Mouse (Mus musculus) 3134 (cell line): ENCODE data around the gene Baz1b.

Experiments used
- DNase-seq: peaks from one replicate; pipeline ENCODE4 v3.0.0-alpha.2; 2011; ENCODE audit warnings: low spot score; ENCODE audit not compliant: insufficient read length; ENCODE audit errors: extremely low read depth

Gene Baz1b

DNA sequence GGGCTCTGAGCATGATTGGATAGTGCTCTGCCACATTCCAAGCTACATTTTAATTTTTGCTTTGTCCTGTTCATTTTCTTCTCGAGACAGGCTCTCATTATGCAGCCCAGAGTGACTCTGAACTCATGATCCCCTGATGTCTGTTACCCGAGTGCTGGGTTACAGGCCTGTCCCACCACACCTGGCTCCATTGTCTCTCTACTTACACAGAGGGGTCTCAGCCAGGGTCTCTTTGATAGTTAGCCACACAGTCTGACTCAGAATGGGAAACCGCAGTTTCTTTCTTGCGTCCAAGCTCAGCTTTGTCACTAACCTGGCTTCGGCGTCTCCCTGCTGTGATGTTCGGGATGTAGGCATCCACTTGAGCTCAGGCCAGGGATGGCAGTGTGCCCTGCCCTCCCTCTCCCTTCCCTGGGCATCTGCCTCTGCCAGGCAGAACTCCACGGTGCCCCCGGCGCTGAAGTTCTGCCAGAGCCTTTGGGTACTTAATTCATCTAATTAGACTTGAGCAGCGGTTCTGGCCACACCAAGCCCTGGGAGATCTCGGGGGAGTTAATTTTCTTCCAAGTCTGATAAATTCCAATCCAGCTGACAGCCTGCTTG lies 84.6 kb downstream of the Baz1b start:
- DNase-seq, result peak; percentile 57

DNA sequence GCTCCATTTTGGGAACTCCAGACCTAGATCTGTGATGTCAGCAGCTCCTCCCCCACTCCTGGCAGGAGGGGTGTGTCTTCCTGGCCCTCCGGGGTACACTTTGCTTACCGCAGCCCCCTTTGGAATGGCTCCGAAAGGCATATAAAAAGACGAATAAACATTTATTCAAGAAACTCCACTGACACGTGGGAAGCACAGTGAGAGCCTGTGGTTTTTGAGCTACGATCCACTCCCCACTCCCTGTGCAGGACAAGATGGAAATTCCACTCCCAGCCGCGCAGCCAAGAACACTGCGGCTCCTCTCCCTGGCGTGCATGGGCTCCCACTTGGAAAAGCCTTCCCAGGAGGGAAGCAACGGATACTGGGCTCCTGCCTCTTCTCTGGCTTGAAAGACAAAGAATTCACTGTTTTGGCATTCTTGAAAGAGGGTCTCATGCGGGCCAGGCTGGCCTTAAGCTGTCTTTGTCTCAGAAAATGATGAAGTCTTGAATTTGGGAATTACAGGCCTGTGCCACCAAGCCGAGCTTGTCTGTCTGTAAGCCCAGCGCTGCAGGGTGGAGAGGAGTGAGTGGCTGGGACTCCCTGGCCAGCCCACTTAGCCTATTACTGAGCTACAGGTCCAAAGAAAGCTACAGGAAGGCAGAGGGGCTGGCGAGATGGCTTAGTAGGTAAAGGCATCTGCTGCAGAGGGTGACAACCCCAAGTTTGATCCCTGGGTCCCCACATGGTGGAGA lies 87.8 kb downstream of the Baz1b start:
- DNase-seq, result no peak

DNA sequence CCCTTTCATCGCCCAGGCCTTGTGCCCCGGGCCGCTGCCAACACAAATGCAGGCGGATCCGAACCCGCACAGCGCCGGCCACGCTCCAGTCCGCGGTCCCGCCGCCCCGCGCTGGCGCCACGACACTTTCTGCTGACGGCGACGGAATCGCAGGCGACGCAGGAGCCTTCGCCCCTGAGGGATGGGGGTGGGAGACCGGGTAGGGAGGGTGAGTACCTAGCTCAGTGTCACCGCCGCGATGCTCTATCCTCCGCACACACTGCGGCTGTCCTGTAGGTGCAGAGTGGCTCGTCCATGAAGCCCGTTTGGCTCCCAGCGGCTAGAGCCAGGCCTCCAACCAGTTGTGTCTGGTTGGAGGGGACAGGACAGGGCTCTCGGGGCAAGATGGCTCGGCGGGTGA lies 89.5 kb downstream of the Baz1b start:
- DNase-seq, result no peak

DNA sequence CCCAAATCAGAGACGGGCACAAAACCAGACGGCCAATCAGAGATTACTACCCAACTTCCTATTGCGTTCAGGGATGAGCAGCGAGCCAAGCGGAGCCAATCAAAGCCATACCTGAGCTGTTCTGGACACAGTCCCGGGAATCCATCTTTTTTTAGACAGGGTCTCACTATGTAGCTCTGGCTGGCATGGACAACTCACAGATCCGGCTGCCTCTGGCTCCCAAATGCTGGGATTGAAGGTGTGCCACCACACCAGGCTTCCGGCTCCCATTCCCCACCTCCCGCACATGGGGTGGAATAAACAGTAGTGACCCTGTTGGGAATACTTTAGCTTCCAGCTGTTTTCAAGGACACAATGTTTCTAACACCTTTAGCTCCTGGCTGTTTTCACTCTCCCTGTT lies 93.2 kb downstream of the Baz1b start:
- DNase-seq, result no peak

DNA sequence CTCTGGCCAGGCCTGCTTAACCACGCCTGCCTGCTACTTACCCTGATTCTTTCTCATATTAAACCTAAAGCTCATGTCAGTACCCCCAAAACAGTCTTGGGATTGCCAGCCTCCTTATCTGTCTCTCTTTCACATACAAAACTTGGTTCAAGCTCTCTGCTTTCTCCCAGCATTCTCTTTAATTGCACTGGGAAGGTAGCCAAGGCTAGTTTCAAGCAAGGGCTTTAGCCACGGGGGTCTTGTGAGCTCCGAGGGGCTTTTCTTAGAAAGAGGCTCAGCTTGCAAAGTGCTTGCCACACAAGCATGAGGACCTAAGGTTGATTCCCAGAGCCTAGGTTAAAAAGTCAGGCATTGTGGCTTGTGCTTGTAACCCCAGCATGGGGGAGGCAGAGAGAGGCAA lies 98.1 kb downstream of the Baz1b start:
- no peak for DNase-seq

DNA sequence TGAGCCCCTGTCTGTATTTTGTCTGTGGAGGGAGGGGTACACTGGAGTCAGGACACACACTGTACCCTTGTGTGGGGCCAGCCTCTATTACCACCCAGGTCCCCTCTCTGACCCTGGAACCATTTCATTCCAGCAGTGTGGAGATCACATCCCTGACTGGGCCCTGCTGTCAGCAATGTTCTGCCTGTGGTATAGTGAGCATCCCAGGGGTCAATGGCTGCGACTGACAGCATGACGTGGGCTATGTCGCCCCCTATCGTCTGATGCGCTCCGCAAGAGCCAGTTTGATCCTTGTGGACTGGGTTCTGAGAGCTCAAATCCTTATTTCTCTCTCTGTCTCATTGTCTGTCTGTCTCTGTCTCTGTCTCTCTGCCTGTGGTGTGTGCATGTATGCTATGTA lies 99.1 kb downstream of the Baz1b start:
- DNase-seq, result peak; percentile 33

DNA sequence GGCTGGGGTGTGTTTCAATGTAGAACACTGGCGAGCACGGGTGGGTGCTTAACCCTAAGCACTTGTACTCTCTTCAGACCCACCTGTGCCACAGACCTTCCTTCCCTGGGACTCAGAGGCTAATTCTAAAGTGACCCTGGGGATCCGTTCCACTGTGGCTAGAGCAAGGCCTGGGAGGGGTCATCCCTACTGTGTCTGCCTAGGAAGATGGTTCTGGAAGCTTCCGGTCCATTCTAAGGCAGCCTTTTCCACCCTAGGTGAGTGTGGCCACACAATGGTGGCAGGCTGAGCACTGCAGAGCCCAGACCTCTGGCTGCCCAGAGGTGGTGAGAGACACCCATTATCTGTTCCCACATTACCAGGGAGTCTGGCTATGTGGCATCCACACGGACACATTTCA lies 99.9 kb downstream of the Baz1b start:
- DNase-seq, result no peak

DNA sequence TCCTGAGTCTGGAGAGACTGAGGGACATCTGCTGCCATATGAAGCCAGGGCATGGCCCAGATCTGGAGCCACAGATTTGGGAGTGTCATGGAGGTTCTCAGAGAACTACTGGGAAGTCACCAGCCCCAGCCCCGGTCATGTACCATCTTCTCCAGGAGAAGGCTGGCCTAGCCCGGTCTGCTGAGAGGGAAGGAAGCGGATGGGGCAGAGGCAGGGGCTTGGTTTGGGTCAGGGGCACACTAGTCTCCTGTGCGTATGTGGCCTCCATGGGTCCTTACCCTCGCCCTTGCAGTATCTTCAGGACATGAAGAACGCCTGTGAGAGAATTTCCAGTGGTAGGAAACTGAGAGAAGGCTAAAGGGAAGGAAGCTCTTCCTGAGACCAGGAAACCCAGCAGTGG lies 103.6 kb downstream of the Baz1b start:
- no peak for DNase-seq

DNA sequence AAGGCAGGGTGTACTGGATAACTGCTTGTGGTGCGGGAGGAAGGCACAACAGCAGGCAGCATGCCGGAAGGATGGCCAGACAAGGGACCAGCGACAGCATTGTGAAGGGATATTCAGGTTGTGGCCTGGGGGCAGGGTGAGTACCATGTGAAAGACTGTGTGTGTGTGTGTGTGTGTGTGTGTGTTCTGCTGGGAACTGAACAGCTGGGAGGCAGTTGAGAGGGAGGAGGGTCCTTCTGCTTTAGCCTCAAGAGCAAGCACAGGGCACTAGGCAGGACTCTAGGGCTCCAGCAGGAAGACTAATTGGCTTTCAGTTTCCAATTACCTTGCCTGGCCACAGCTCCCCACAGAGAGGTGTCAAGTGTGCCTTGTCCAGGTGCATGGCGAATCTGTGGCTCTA lies 104.1 kb downstream of the Baz1b start:
- DNase-seq, result no peak

DNA sequence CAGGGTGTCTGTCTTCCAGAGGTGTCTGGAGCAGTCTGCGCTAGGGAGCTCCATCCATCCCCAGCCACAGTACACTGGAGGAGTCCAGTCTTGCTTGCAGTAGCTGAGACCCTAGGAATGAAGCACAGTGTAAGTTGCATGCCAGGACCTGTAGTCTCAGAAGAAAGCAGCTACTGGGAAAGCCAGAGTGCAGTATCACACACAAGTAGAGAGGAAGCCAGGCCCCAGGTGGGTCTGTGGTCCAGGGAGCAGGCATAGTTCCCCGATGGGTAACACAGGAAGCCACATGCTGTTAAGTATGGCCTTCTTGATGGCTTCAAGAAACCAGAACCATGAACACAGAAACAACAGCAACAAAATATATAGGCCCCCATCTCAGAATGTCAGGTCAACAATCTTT lies 104.9 kb downstream of the Baz1b start:
- DNase-seq, result no peak
